Mouse (Mus musculus) hindbrain, embryonic 11.5 days (tissue): ENCODE data around the gene Tmed1. TPM values are rescaled to one million over a fixed set of nuclear protein-coding genes. Genes with fewer than 3 reads are reported as not detected.

ENCODE experiments used
- ATAC-seq: fragments of 200-750 bp; cut with Nextera tagmentation; 2 replicates; pipeline ENCODE4 v1.8.0; 2017; ENCODE audit warnings: mild to moderate bottlenecking, moderate TSS enrichment, moderate library complexity; ENCODE audit not compliant: low FRiP score
- DNase-seq: peaks from one replicate; pipeline ENCODE4 v3.0.0-alpha.2; 2015; ENCODE audit warnings: low spot score
- H3K27ac ChIP-seq: fragments of 300-500 bp; sonication (generic); 2 replicates; pipeline ENCODE4 v1.5.1; 2014; ENCODE audit warnings: mild to moderate bottlenecking, low read depth, low read length
- H3K27me3 ChIP-seq: fragments of 300-500 bp; sonication (generic); 2 replicates; pipeline ENCODE4 v1.6.1; 2014; ENCODE audit warnings: mild to moderate bottlenecking, low read length, moderate library complexity, mixed read lengths; ENCODE audit not compliant: control insufficient read depth, insufficient read depth
- H3K36me3 ChIP-seq: fragments of 300-500 bp; sonication (generic); 2 replicates; pipeline ENCODE4 v1.6.1; 2014; ENCODE audit warnings: mild to moderate bottlenecking, low read length, moderate library complexity, mixed read lengths; ENCODE audit not compliant: control insufficient read depth, insufficient read depth
- H3K4me1 ChIP-seq: fragments of 300-500 bp; sonication (generic); replicated peaks from 2 replicates; pipeline ENCODE4 v1.6.1; 2014; ENCODE audit warnings: low read length, mixed read lengths; ENCODE audit not compliant: control insufficient read depth, insufficient read depth
- H3K4me2 ChIP-seq: fragments of 300-500 bp; sonication (generic); replicated peaks from 2 replicates; pipeline ENCODE4 v1.6.1; 2014; ENCODE audit warnings: mild to moderate bottlenecking, low read depth, low read length
- H3K4me3 ChIP-seq: fragments of 300-500 bp; sonication (generic); 2 replicates; pipeline ENCODE4 v1.5.1; 2014; ENCODE audit warnings: low read depth, low read length
- H3K9ac ChIP-seq: fragments of 300-500 bp; sonication (generic); 2 replicates; pipeline ENCODE4 v1.6.1; 2014; ENCODE audit warnings: low read depth, low read length
- H3K9me3 ChIP-seq: fragments of 300-500 bp; sonication (generic); 2 replicates; pipeline ENCODE4 v1.6.1; 2016; ENCODE audit warnings: low read length; ENCODE audit not compliant: control insufficient read depth
- WGBS: fragments of 180-500 bp; shearing (Covaris S2); extraction: QIAGEN DNeasy Blood & Tissue Kit; methylation state at CpG from one replicate; pipeline ENCODE4 v1.1.7; 2014; 5-methylcytosine and 5-hydroxymethylcytosine counted together
- polyA plus RNA-seq: library from polyadenylated mRNA; unstranded; fragments of >200 nt; fragmentation: Nextera tagmentation; extraction: Ambion mirVana; gene quantifications from 2 replicates; pipeline ENCODE4 v1.2.1, GENCODE M21; 2014

The Tmed1 gene
- polyA plus RNA-seq, 1 experiment from 2014 or later, result 66.0 TPM

DNA sequence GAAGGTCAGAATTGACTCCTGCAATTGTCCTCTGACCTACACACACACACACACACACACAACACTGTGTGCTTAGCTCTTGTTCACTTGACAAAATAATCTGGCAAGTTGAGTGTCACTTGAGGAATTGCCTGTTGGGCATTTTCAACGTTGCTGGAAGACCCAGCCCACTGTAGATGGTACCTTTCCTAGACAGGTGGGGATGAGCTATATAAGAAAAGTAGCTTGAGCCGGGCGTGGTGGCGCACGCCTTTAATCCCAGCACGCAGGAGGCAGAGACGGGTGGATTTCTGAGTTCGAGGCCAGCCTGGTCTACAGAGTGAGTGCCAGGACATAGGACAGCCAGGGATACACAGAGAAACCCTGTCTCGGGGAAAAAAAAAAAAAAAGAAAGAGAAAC lies 1.0 kb upstream of the Tmed1 start:
- Histone ChIP-seq H3K4me3 (peak overlapping the region; percentile 62), H3K4me2 (peak overlapping the region; percentile 69), H3K9me3 (no peaks in the 10 kb centered on the region), H3K9ac (peak overlapping the region; percentile 72), H3K4me1 (peaks cover 3% of the 10 kb centered on the region; the same call in 1 of the 2 replicates), H3K36me3 (no peaks in the 10 kb centered on the region; the same call in 1 of the 2 replicates), H3K27ac (peak overlapping the region; percentile 74), H3K27me3 (no peaks in the 10 kb centered on the region)
- WGBS, result 84% methylated on average over 9 of the region's 9 CpGs
- no peak for DNase-seq
- ATAC-seq, result no peak

DNA sequence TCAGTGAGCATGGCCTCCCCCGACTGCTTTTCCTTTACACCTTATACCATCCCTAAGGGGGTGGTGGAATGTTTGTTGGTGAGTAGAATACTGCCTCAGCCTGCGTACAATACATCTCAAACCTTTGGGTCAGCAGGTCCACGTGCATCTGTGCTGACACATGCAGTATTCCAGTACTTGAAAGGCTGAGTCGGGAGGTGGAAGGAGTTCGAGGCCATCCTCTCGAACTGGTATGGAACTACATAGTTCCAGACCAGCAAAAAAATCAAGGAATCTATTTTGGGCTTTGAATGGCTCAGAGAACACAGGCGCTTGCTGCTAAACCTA lies 600 bp upstream of the Tmed1 start:
- peak overlapping the region; percentile 69 for H3K4me2 ChIP-seq
- WGBS, result 7% methylated on average over 7 of the region's 7 CpGs
- DNase-seq, result no peak
- H3K4me3 ChIP-seq, result peak overlapping the region; percentile 62
- peaks cover 1% of the 10 kb centered on the region; the same call in 1 of the 2 replicates for H3K36me3 ChIP-seq
- peaks cover 3% of the 10 kb centered on the region; the same call in 1 of the 2 replicates for H3K4me1 ChIP-seq
- H3K9me3 ChIP-seq, result no peaks in the 10 kb centered on the region
- ATAC-seq, result no peak; the same call in 1 of the 2 replicates
- peak overlapping the region; percentile 74 for H3K27ac ChIP-seq
- H3K9ac ChIP-seq, result peak overlapping the region; percentile 72
- no peaks in the 10 kb centered on the region for H3K27me3 ChIP-seq

DNA sequence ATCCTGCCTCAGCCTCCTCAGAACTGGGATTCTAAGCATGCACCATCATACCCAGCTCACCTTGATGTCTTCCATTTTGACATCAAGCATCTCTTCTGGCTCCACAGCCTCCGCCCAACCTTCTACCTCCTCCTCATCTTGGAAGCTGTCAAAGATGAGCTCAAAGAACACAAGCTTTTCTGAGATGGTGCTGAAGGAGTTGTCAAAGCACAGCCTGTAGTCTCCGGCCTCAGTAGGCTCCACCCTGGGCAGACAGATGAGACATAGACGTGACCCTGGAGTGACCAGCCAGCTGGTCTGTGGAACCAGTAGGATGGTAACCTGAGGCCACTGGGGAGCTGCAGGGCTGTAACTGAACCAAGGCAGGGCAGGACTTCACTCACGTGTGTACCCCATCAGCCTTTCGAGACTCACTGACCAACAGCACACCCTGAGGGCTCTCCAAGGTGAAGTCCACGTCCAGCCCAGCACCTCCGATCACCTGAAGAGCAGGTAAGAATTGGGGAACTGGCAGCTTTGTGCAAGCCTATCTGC lies 1.1 kb downstream of the Tmed1 start:
- no peak overlapping the region for H3K27ac ChIP-seq
- H3K9me3 ChIP-seq, result no peaks in the 10 kb centered on the region
- H3K4me3 ChIP-seq, result peak overlapping the region; percentile 62
- H3K36me3 ChIP-seq, result peaks cover 6% of the 10 kb centered on the region; the same call in 1 of the 2 replicates
- no peak overlapping the region for H3K9ac ChIP-seq
- no peak for DNase-seq
- H3K27me3 ChIP-seq, result no peaks in the 10 kb centered on the region
- H3K4me1 ChIP-seq, result peaks cover 3% of the 10 kb centered on the region; the same call in 1 of the 2 replicates
- no peak for ATAC-seq
- peak overlapping the region; percentile 69 for H3K4me2 ChIP-seq
- WGBS, result 77% methylated on average over 7 of the region's 7 CpGs

DNA sequence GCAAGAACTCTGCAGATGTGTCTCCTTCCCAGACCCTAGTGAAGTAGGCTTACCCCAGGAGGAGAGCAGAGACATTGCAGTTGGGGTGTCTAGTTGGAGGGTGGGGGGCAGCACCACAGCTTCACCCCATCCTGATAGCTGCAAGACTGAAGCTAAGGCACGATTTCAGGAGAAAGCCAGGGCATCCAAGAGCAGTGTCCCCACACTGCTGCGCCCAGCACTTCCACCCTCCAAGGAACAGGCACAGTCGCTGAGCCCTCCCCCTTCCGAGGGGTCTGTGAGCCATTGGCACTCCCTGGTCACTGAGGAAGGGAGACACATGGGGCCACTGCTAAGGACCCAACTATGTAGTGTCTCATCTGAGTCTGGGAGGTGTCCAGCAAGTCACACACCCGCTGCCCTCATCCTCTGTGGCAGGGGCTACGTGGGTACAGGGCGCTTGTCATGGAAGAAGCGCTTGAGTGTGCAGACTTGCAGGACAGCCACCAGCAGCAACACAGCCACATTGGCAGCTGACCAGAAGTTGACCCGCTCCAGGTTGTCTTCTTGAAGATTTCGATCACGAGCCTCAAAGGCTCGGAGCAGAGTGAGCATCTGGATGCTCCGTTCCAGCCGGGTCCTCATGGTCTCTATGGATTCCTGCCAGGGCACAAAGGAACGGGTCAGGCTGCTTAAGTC lies 2.2 kb downstream of the Tmed1 start:
- Histone ChIP-seq H3K27ac (no peak overlapping the region), H3K4me2 (no peak overlapping the region), H3K4me1 (peaks cover 3% of the 10 kb centered on the region; the same call in 1 of the 2 replicates), H3K9ac (no peak overlapping the region), H3K36me3 (peaks cover 6% of the 10 kb centered on the region; the same call in 1 of the 2 replicates), H3K9me3 (no peaks in the 10 kb centered on the region), H3K27me3 (no peaks in the 10 kb centered on the region), H3K4me3 (no peak overlapping the region)
- DNase-seq (no peak), ATAC-seq (no peak)
- WGBS, result 96% methylated on average over 15 of the region's 15 CpGs

DNA sequence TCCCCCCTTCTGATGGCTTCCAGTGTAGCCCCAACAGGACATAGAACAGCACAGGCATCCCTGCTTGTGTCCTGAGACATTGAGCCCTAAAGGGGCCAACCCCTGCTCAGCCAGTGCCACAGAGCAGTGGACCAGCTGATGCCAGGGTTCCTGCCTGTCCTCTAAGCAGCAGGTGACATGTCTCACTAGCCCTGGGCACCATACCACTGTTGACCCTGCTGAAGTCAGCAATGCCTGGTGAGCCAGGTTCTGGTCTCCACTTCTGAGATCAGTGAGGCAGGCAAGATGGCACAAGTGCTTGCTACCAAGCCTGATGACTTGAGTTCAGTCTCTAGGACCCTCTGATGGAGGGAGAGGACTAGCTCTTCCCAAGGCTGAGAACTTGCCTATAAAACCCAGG lies 4.3 kb downstream of the Tmed1 start:
- DNase-seq, result no peak
- H3K9ac ChIP-seq, result no peak overlapping the region

DNA sequence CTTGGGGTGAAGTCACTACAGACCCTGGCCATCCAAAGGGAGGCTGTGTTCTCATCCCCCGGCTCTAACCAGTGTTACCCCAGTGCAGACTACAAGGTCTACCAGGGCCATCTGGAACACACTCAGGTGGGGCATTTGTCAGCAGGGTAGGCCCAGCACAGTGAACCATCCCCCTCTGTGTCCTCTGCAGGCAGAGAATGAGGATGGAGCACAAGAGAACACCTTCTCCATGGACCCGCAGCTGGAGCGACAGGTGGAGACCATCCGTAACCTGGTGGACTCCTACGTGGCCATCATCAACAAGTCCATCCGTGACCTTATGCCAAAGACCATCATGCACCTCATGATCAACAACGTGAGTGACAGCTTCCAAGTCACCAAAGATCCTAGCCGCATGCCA lies 6.7 kb downstream of the Tmed1 start:
- no peak overlapping the region for H3K27ac ChIP-seq
- ATAC-seq (no peak), DNase-seq (no peak)
- no peaks in the 10 kb centered on the region for H3K9me3 ChIP-seq
- H3K36me3 ChIP-seq, result peaks cover 8% of the 10 kb centered on the region; the same call in 1 of the 2 replicates
- 95% methylated on average over 8 of the region's 8 CpGs for WGBS
- no peaks in the 10 kb centered on the region for H3K4me1 ChIP-seq
- H3K27me3 ChIP-seq, result no peaks in the 10 kb centered on the region
- H3K4me3 ChIP-seq, result no peak overlapping the region
- H3K9ac ChIP-seq, result no peak overlapping the region
- H3K4me2 ChIP-seq, result no peak overlapping the region

More for the DNA sequence above, 4.3 kb downstream of the Tmed1 start:
- Histone ChIP-seq H3K36me3 (peaks cover 6% of the 10 kb centered on the region; the same call in 1 of the 2 replicates), H3K9me3 (no peaks in the 10 kb centered on the region), H3K4me2 (no peak overlapping the region), H3K27ac (no peak overlapping the region), H3K4me3 (no peak overlapping the region), H3K27me3 (no peaks in the 10 kb centered on the region), H3K4me1 (peaks cover under 1% of the 10 kb centered on the region; the same call in 1 of the 2 replicates)
- no peak for ATAC-seq

DNA sequence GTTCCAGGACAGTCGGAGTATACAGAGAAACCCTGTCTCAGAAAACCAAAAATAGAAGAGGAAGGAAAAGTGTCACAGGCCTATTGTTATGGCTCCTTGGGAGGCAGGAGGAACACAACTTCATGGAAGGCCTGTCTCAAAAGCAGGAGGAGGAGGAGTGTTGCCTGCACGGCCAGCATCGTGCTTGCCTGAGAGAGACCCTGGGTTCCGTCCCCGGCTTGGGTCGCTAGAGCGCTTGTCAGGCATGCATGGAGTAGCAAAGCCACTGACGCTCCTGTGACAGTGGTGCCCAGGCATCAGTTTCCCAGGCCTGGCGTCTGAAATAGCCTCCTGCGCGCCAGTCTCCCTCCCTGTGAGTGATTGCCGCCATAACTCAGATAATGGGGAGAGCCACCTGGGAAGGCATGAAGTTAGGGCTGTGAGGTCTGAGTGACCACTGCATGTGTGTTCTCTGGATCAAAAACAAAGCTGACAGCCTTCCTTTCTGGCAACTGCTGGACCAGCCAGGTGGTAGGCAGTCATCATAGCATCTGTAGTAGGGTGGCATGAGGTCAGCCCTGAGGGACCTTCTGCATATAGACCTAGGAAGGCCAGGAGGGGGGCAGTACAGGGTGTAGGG lies 11.7 kb downstream of the Tmed1 start:
- H3K4me2 ChIP-seq, result no peak overlapping the region
- H3K27ac ChIP-seq, result no peak overlapping the region
- ATAC-seq (no peak), DNase-seq (no peak)
- no peaks in the 10 kb centered on the region for H3K27me3 ChIP-seq
- H3K9ac ChIP-seq, result no peak overlapping the region
- no peaks in the 10 kb centered on the region for H3K4me1 ChIP-seq
- H3K36me3 ChIP-seq, result 0 out of 2 replicates have a peak, but pooled peaks cover 2% of the 10 kb centered on the region
- WGBS, result 93% methylated on average over 12 of the region's 12 CpGs
- no peaks in the 10 kb centered on the region for H3K9me3 ChIP-seq
- no peak overlapping the region for H3K4me3 ChIP-seq

DNA sequence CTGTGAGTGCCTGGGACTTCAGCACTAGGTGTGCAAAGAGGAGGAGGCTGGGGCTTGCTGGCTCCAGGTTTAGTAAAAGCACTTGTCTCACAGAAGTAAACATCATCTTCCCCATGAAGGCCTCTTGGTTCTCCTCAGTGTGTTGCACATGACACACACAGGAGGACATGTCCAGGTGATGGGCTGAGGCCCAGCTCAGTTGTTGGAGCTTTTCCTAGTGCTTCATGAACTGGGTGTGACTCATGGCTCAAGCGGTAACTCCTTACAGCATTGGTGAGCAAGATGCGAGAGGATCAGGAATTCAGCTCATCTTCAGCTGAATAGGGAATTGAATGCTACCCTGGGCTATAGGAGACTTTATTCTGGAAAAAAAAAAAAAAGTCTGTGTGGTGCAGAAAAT lies 12.4 kb downstream of the Tmed1 start:
- Histone ChIP-seq H3K4me3 (no peak overlapping the region), H3K27ac (no peak overlapping the region; the same call in 1 of the 2 replicates), H3K27me3 (no peaks in the 10 kb centered on the region), H3K4me1 (no peaks in the 10 kb centered on the region), H3K9ac (no peak overlapping the region), H3K9me3 (no peaks in the 10 kb centered on the region), H3K36me3 (0 out of 2 replicates have a peak, but pooled peaks cover 2% of the 10 kb centered on the region), H3K4me2 (no peak overlapping the region)
- ATAC-seq (no peak), DNase-seq (no peak)
- WGBS, result 93% methylated on average over 2 of the region's 2 CpGs
